Mouse (Mus musculus) erythroblast, embryonic 14.5 days (primary cell): Measurements from ENCODE around the gene Arl5c. TPM values are rescaled to one million over a fixed set of nuclear protein-coding genes. Genes with fewer than 3 reads are reported as not detected.

ENCODE experiments used
- H3K27me3 ChIP-seq: 2 replicates; pipeline ENCODE4 v1.6.1; 2012; ENCODE audit warnings: inconsistent platforms; ENCODE audit not compliant: control insufficient read depth
- H3K36me3 ChIP-seq: 2 replicates; pipeline ENCODE4 v1.6.1; 2012; ENCODE audit warnings: mild to moderate bottlenecking, inconsistent platforms; ENCODE audit not compliant: control insufficient read depth
- H3K4me1 ChIP-seq: 2 replicates; pipeline ENCODE4 v1.6.1; 2012; ENCODE audit warnings: inconsistent platforms; ENCODE audit not compliant: control insufficient read depth
- H3K4me3 ChIP-seq: replicated peaks from 2 replicates; pipeline ENCODE3; 2012; ENCODE audit warnings: moderate library complexity, mild to moderate bottlenecking, inconsistent platforms
- H3K9me3 ChIP-seq: 2 replicates; pipeline ENCODE4 v1.6.1; 2012; ENCODE audit warnings: low read length, inconsistent platforms, mixed read lengths; ENCODE audit not compliant: control insufficient read depth
- GATA1 ChIP-seq: IDR thresholded peaks from 2 replicates; pipeline ENCODE4 v1.6.1; 2012; ENCODE audit warnings: low read length, inconsistent platforms, mixed read lengths
- TAL1 ChIP-seq: IDR thresholded peaks from 3 replicates; pipeline ENCODE4 v1.6.1; 2012; ENCODE audit warnings: low read length, inconsistent platforms, mixed read lengths
- polyA plus RNA-seq: library from polyadenylated mRNA; stranded (reverse); fragments of >175 nt; gene quantifications from 2 replicates; pipeline ENCODE4 v1.2.3, GENCODE M21; 2012

Arl5c gene
- polyA plus RNA-seq, 1 experiment: not detected

DNA sequence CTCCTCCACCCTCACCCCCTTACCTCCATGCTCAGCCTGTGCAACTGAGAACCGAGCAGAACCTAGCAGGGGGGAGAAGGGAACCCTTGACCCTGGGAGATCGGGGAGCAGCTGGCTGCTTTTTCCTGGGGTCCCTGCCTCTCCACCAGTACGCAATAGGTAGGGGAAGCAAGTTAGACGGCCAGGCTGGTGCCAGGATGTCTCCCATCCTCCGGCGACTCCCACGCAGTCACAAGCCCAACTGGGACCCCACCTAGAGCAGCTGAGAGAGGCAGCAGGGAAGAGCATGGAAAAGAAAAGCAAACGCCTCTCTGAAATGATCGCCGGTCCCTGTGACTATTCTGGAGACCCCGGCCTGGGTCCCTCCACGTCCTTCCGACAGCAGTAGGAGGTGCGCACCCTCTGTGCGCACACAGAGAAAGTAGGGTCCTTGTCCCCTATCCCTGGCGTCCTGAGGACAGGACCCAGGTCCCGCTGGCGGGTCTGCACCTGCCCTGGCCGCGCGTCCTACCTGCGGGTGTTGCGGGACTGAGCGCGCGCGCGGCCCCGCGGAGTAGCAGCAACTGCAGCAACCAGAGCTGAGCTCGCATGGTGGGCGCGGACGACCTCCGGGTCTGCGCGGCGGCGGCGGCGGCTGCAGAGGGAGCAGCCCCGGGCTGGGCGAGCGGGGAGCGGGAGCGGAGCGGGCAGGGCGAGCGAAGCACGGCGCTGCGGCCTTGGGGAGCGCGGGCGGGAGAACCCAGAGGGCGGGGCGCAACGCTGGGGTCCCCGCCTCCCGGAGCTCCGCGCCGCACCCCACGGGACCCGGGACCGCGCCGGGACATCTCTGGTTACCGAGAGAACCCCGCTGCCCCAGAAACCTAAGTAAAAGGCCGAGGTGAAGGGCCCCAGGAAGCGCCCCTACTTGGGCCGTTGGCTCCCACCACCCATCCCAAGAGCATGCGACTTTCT lies 10.0 kb downstream of the Arl5c start, which contains the start of gene Plxdc1:
Gene Plxdc1 (minus strand): TSS at position 718 of the 951 bp plus-strand sequence.
- peaks cover 43% of the 10 kb centered on the region for H3K4me1 ChIP-seq
- TF ChIP-seq GATA1: no peak
- no peak for TF ChIP-seq TAL1
- peaks cover 45% of the 10 kb centered on the region for H3K27me3 ChIP-seq
- H3K4me3 ChIP-seq: peak within 1 kb of the TSS; percentile 69
- 0 out of 2 replicates have a peak, but pooled peaks cover 2% of the 10 kb centered on the region for H3K9me3 ChIP-seq
- H3K36me3 ChIP-seq: no peaks in the 10 kb centered on the region

DNA sequence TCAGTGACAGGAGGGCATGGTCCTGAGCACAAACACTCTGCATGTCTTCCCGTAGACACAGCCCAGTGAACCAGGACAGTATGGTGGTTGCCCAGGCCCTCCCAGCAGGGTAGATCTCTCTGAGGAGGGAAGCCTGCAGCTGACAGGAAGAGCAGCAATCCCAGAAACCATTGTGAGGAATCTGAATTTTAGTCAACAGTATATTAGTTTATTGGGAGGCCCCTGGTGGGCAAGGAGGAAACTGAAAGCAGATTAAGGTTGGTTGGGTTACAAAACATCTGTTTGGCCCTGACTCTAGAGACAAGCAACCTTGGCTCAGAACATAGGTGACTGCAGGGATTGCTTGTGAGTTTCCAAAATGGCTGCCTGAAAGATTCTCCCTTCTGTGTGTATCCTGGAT lies 12.0 kb downstream of the Arl5c start:
- Histone ChIP-seq H3K9me3 (0 out of 2 replicates have a peak, but pooled peaks cover 2% of the 10 kb centered on the region), H3K4me1 (peaks cover 28% of the 10 kb centered on the region), H3K4me3 (no peak overlapping the region), H3K36me3 (no peaks in the 10 kb centered on the region), H3K27me3 (peaks cover 36% of the 10 kb centered on the region)
- TF ChIP-seq GATA1 (no peak), TAL1 (no peak)

DNA sequence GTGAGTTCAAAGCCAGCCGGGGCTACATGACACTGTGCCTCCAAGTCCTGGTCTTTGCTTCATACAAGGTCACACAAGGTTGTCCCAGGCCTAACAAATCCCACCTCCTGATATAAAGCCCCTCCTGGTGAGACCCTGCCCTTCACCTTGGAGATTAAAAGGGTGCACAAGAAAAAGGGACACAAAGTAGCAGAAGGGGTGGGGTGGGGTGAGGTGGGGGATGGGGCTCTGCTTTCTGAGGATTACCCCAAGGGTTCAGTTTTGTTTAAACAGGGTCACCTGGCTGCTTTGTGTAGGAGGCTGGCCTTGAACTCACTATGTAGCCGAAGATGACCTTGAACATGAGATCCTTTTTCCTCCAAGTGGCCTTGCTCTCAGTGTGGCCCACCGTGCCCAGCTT lies 12.5 kb downstream of the Arl5c start:
- Histone ChIP-seq H3K36me3 (no peaks in the 10 kb centered on the region), H3K27me3 (peaks cover 36% of the 10 kb centered on the region), H3K9me3 (0 out of 2 replicates have a peak, but pooled peaks cover 2% of the 10 kb centered on the region), H3K4me3 (no peak overlapping the region), H3K4me1 (peaks cover 25% of the 10 kb centered on the region)
- TF ChIP-seq GATA1 (no peak), TAL1 (no peak)

DNA sequence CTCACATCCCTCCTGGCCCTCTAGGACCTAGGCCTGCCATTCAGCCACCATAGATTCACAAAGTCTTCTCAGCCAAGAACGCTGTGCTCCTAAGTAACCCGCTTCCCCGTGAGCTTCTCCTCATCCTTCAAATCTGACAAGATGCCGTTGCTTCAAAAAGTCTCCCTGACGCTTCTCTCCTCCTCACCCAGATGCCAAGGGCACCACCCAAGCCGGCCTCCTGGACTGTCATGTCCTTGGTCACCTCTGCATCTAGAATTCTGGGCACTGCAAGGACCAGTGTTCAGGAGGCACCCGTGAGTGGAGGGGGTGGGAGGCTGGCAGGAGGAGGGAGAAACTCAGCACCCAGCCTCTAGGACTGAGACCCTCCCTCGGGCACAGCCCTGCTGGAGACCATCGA lies 13.3 kb downstream of the Arl5c start:
- Histone ChIP-seq H3K4me1 (peaks cover 19% of the 10 kb centered on the region), H3K27me3 (peaks cover 36% of the 10 kb centered on the region), H3K36me3 (no peaks in the 10 kb centered on the region), H3K9me3 (0 out of 2 replicates have a peak, but pooled peaks cover 2% of the 10 kb centered on the region), H3K4me3 (no peak overlapping the region)
- TF ChIP-seq TAL1 (no peak), GATA1 (no peak)

DNA sequence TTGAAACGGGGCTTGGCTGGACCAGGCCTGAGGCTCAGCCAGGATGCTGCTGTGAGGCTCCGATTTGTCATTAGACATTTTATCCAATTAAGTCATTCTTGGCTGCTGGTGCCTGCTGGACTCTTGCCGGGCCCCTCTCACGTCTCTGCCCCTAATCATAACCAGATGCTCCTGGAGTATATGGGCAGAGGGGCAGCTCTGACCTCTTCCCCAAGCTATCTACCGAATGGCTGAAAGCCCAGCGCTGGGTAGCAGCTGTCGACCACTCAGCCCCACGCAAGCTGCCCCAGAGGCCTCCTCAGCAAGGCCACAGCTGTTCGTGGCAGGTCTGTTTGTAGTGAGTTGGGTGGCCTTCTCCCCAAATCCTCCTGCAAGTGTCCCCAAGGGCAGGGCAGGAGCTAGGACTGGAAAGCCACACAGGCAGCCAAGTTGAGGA lies 15.4 kb downstream of the Arl5c start:
- Histone ChIP-seq H3K27me3 (peaks cover 14% of the 10 kb centered on the region), H3K4me1 (no peaks in the 10 kb centered on the region), H3K36me3 (no peaks in the 10 kb centered on the region), H3K9me3 (no peaks in the 10 kb centered on the region), H3K4me3 (no peak overlapping the region)
- no peak for TF ChIP-seq GATA1

DNA sequence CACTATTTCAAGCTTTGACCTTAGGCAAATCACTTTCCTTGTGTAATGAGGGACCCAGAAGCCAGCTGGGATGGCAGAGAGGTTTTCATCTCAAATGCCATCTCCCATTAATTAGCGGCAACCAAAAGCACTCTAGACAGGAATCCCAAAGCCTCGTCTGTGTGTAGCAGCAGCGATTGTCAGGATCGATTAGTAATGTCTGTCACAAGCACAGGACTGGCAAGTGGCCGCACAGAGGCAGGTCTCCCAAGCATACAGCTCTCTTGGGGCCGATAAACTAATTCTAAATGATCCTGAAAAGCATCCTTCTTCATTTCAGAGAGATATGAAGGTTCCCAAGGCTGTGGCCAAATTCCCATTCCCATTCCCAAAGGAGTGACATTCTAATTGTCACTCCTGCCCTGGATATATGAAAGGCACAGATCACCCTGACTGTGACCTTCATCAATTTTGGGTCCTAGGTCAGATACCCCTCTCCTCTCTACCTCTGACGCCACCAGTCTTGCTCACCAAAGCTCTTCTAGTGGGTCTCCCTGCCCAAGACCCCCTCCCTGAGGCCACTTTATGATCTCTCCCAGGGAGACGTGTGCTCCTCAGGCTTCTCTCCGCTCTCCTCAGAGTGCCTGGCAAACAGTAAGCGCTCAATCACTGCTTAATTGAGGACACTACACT lies 16.0 kb downstream of the Arl5c start:
- Histone ChIP-seq H3K36me3 (no peaks in the 10 kb centered on the region), H3K4me3 (no peak overlapping the region), H3K9me3 (no peaks in the 10 kb centered on the region), H3K27me3 (peaks cover 8% of the 10 kb centered on the region), H3K4me1 (no peaks in the 10 kb centered on the region)
- TF ChIP-seq GATA1 (no peak), TAL1 (no peak)

DNA sequence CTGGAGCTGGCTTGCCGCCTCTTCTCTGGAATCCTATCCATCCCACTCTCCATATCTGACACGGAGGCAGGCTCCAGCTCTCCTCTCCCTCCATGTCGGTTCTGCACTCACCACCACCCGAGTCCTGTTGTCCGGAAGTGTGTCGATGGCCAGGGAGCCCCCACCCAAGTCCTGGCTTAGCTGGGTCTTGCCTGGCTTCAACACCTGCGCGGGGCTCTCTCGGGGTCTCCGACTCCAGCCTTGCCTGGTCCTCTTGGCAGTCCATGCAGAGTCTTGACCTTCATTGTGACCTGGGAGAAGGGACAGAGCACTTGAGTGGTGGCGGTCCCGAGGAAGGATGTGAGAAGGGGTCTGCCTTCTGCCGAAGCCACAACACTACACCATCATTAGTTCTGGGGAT lies 17.6 kb downstream of the Arl5c start:
- Histone ChIP-seq H3K4me1 (no peaks in the 10 kb centered on the region), H3K9me3 (no peaks in the 10 kb centered on the region), H3K36me3 (no peaks in the 10 kb centered on the region), H3K4me3 (no peak overlapping the region), H3K27me3 (no peaks in the 10 kb centered on the region)
- no peak for TF ChIP-seq GATA1
- no peak for TF ChIP-seq TAL1

DNA sequence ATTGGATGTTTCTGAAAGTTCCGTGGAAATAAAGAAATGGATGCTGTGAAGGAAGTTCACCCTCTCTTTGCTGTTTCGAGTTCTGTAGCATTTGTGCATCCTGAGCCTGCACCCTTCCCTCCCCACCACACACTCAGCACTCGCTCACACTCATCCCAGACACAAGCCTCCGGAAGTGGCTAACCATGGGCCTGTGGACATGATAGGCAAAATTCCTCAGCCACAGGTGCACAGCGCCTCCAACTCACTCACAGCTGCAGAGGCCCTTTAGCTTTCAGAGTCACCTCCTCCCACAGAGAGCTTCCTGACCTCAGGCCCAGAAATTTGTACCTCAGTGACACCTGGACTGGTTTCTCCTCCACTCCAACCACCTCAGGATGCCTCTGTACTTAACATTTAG lies 18.2 kb downstream of the Arl5c start:
- H3K27me3 ChIP-seq: no peaks in the 10 kb centered on the region
- no peaks in the 10 kb centered on the region for H3K36me3 ChIP-seq
- H3K4me1 ChIP-seq: no peaks in the 10 kb centered on the region
- no peak overlapping the region for H3K4me3 ChIP-seq
- TF ChIP-seq TAL1 (no peak), GATA1 (no peak)
- no peaks in the 10 kb centered on the region for H3K9me3 ChIP-seq

DNA sequence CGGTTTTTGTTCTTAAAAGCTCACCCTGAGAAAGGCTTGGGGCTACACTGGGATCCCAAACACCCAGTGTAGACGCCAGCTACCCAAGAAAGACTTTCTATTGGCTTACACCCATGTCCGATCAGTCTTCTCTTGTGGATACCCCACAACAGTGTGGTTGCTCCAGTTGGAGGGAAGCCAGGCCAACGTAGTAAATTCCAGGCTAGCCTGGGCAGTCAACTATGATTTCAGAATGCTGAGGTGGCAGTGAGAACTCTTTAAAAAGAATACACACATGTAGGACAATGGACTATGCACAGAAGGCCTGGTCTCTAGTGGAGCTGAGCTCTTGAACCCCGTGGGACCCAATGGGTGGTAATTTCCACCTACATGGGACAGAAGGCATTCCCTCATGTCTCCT lies 21.2 kb downstream of the Arl5c start:
- TF ChIP-seq GATA1: no peak
- TF ChIP-seq TAL1: no peak
- peaks cover 2% of the 10 kb centered on the region; the same call in 1 of the 2 replicates for H3K27me3 ChIP-seq
- no peak overlapping the region for H3K4me3 ChIP-seq
- no peaks in the 10 kb centered on the region for H3K36me3 ChIP-seq
- no peaks in the 10 kb centered on the region for H3K4me1 ChIP-seq
- no peaks in the 10 kb centered on the region for H3K9me3 ChIP-seq
